Mouse (Mus musculus) heart, embryonic 16.5 days (tissue): Measurements from ENCODE around the gene Rbm15. TPM values are rescaled to one million over a fixed set of nuclear protein-coding genes. Genes with fewer than 3 reads are reported as not detected.

Experiments
- ATAC-seq: fragments of 200-750 bp; cut with Nextera tagmentation; replicated peaks from 2 replicates; pipeline ENCODE4 v1.8.0; 2017; ENCODE audit warnings: moderate number of reproducible peaks; ENCODE audit not compliant: insufficient read depth, low FRiP score; ENCODE audit errors: extremely low read depth
- H3K27ac ChIP-seq: fragments of 300-500 bp; sonication (generic); 2 replicates; pipeline ENCODE4 v1.5.1; 2014; ENCODE audit warnings: mild to moderate bottlenecking, low read length, control low read depth, moderate library complexity
- H3K27me3 ChIP-seq: fragments of 300-500 bp; sonication (generic); 2 replicates; pipeline ENCODE4 v1.6.1; 2014; ENCODE audit warnings: low read length, mixed read lengths; ENCODE audit not compliant: control insufficient read depth, insufficient read depth
- H3K36me3 ChIP-seq: fragments of 300-500 bp; sonication (generic); 2 replicates; pipeline ENCODE4 v1.6.1; 2014; ENCODE audit not compliant: control insufficient read depth, insufficient read depth
- H3K4me1 ChIP-seq: fragments of 300-500 bp; sonication (generic); 2 replicates; pipeline ENCODE4 v1.6.1; 2014; ENCODE audit warnings: low read length, mixed read lengths; ENCODE audit not compliant: control insufficient read depth, insufficient read depth
- H3K4me2 ChIP-seq: fragments of 300-500 bp; sonication (generic); 2 replicates; pipeline ENCODE4 v1.6.1; 2014; ENCODE audit warnings: low read depth, mild to moderate bottlenecking, control low read depth, low read length
- H3K4me3 ChIP-seq: fragments of 300-500 bp; sonication (generic); 2 replicates; pipeline ENCODE4 v1.5.1; 2014; ENCODE audit warnings: mild to moderate bottlenecking, control low read depth, low read length
- H3K9ac ChIP-seq: fragments of 300-500 bp; sonication (generic); 2 replicates; pipeline ENCODE4 v1.6.1; 2014; ENCODE audit warnings: low read length, control low read depth
- H3K9me3 ChIP-seq: fragments of 300-500 bp; sonication (generic); replicated peaks from 2 replicates; pipeline ENCODE4 v1.6.1; 2016; ENCODE audit warnings: low read length; ENCODE audit not compliant: control insufficient read depth
- WGBS: fragments of 180-500 bp; shearing (Covaris S2); extraction: QIAGEN DNeasy Blood & Tissue Kit; methylation state at CpG from one replicate; pipeline ENCODE4 v1.1.7; 2014; 5-methylcytosine and 5-hydroxymethylcytosine counted together
- polyA plus RNA-seq: library from polyadenylated mRNA; unstranded; fragments of >200 nt; fragmentation: Nextera tagmentation; extraction: Ambion mirVana; gene quantifications from 2 replicates; pipeline ENCODE4 v1.2.1, GENCODE M21; 2015

Gene Rbm15
- polyA plus RNA-seq, 1 experiment from 2014 or later: 10.8 TPM

- no peak overlapping the region for H3K27ac ChIP-seq
- WGBS: 51% methylated on average over 4 of the region's 4 CpGs
- no peaks in the 10 kb centered on the region for H3K36me3 ChIP-seq
Observed at GRCm38 (mm10) chr3:107360341-107360740, 26.9 kb upstream of the Rbm15 start.

GRCm38 (mm10) chr3:107357700-107358234 is 24.3 kb upstream of the Rbm15 start:
- Histone ChIP-seq H3K4me1 (no peaks in the 10 kb centered on the region; the same call in 1 of the 2 replicates), H3K27ac (no peak overlapping the region), H3K4me2 (no peak overlapping the region), H3K9ac (no peak overlapping the region), H3K27me3 (peaks cover 6% of the 10 kb centered on the region; the same call in 1 of the 2 replicates), H3K4me3 (no peak overlapping the region), H3K36me3 (no peaks in the 10 kb centered on the region), H3K9me3 (no peaks in the 10 kb centered on the region)
- ATAC-seq: no peak
- WGBS: 65% methylated on average over 3 of the region's 3 CpGs

More at GRCm38 (mm10) chr3:107360341-107360740, 26.9 kb upstream of the Rbm15 start:
- H3K4me2 ChIP-seq: no peak overlapping the region
- ATAC-seq: no peak
- no peak overlapping the region for H3K9ac ChIP-seq
- no peak overlapping the region for H3K4me3 ChIP-seq
- peaks cover 6% of the 10 kb centered on the region; the same call in 1 of the 2 replicates for H3K27me3 ChIP-seq
- H3K9me3 ChIP-seq: no peaks in the 10 kb centered on the region
- no peaks in the 10 kb centered on the region; the same call in 1 of the 2 replicates for H3K4me1 ChIP-seq

DNA sequence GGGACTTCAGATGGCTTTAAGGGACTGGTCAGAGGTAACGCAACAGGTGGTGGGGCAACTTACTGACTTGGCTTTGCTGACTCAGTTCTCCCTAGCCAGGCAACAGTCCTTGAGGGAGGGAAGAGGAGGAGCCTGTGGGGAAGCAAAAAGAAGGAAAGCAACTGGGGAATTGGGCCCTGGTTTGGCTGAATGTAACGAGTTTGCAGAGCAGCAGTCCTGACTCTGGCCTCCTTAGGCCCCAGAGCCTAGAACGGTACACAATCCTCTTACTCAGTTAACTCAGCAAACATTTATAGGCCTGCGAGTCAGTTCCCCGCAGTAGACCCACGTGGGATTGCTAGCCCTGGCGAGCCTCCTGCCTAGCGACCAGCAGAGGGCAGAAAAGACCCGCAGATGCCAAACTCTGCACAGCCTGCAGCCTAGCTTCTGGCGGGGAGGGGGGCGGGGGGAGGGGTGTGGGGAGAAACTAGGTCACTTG is 23.5 kb upstream of the Rbm15 start:
- Histone ChIP-seq H3K4me1 (no peaks in the 10 kb centered on the region; the same call in 1 of the 2 replicates), H3K9ac (peak overlapping the region; percentile 67), H3K9me3 (no peaks in the 10 kb centered on the region), H3K36me3 (no peaks in the 10 kb centered on the region), H3K27me3 (peaks cover 6% of the 10 kb centered on the region; the same call in 1 of the 2 replicates), H3K27ac (no peak overlapping the region), H3K4me2 (peak overlapping the region; percentile 59), H3K4me3 (peak overlapping the region; percentile 21)
- 3% methylated on average over 10 of the region's 11 CpGs for WGBS
- peak; percentile 86 for ATAC-seq

DNA sequence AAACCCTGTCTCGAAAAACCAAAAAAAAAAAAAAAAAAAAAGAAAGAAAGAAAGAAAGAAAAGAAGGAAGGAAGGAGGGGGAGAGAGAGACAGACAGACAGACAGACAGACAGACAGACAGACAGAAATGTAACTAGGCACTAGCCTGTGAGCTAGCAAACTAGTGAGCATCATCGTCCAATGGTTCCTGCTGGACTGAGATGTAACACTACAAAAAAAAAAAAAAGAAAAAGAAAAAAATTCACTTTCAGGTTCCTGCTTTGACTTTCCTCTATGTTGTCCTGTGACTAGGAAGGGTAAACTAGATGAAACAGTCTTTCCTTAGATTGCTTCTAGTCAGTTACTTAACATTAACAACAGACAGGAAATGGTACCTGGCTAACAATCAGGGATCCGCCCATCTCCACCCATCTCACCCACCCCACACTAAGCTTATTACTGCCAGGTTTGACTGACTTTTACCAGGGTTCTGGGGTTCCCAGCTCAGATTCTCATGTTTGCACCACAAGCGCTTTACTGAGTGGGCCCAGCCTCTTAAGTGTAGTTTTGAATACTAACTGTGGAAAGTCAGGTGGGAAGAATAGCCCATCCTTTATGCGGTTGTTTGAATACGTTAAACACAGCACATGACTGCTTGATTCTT is 22.3 kb upstream of the Rbm15 start:
- 86% methylated on average over 6 of the region's 6 CpGs for WGBS
- Histone ChIP-seq H3K9me3 (no peaks in the 10 kb centered on the region), H3K27ac (no peak overlapping the region), H3K4me3 (no peak overlapping the region), H3K9ac (no peak overlapping the region), H3K4me1 (no peaks in the 10 kb centered on the region; the same call in 1 of the 2 replicates), H3K27me3 (peaks cover 6% of the 10 kb centered on the region; the same call in 1 of the 2 replicates), H3K4me2 (no peak overlapping the region), H3K36me3 (no peaks in the 10 kb centered on the region)
- ATAC-seq: no peak

GRCm38 (mm10) chr3:107351706-107352105 is 18.2 kb upstream of the Rbm15 start:
- WGBS: 50% methylated on average over 3 of the region's 3 CpGs
- H3K9ac ChIP-seq: no peak overlapping the region
- H3K4me1 ChIP-seq: no peaks in the 10 kb centered on the region; the same call in 1 of the 2 replicates
- no peaks in the 10 kb centered on the region for H3K27me3 ChIP-seq
- no peak overlapping the region for H3K27ac ChIP-seq
- ATAC-seq: no peak
- H3K4me2 ChIP-seq: no peak overlapping the region
- no peak overlapping the region for H3K4me3 ChIP-seq
- no peaks in the 10 kb centered on the region for H3K9me3 ChIP-seq
- no peaks in the 10 kb centered on the region for H3K36me3 ChIP-seq

- Histone ChIP-seq H3K36me3 (no peaks in the 10 kb centered on the region), H3K4me3 (no peak overlapping the region), H3K4me2 (no peak overlapping the region), H3K27me3 (no peaks in the 10 kb centered on the region), H3K9ac (no peak overlapping the region), H3K9me3 (no peaks in the 10 kb centered on the region), H3K27ac (no peak overlapping the region), H3K4me1 (no peaks in the 10 kb centered on the region)
- WGBS: 68% methylated on average over 3 of the region's 3 CpGs
- no peak for ATAC-seq
Observed at GRCm38 (mm10) chr3:107349006-107349405, 15.5 kb upstream of the Rbm15 start.

GRCm38 (mm10) chr3:107345033-107345725 is 11.7 kb upstream of the Rbm15 start:
- no peaks in the 10 kb centered on the region for H3K27me3 ChIP-seq
- ATAC-seq: no peak
- no peak overlapping the region for H3K27ac ChIP-seq
- H3K9ac ChIP-seq: no peak overlapping the region
- H3K4me3 ChIP-seq: no peak overlapping the region
- no peaks in the 10 kb centered on the region for H3K9me3 ChIP-seq
- WGBS: 37% methylated on average over 3 of the region's 3 CpGs
- no peaks in the 10 kb centered on the region for H3K36me3 ChIP-seq
- no peaks in the 10 kb centered on the region for H3K4me1 ChIP-seq
- H3K4me2 ChIP-seq: no peak overlapping the region

- Histone ChIP-seq H3K36me3 (no peaks in the 10 kb centered on the region), H3K27ac (no peak overlapping the region), H3K4me1 (no peaks in the 10 kb centered on the region), H3K9ac (no peak overlapping the region), H3K9me3 (no peaks in the 10 kb centered on the region), H3K4me2 (no peak overlapping the region), H3K27me3 (no peaks in the 10 kb centered on the region), H3K4me3 (no peak overlapping the region)
- no peak for ATAC-seq
- WGBS: 37% methylated on average over 3 of the region's 3 CpGs
Observed at GRCm38 (mm10) chr3:107343971-107344370, 10.5 kb upstream of the Rbm15 start.
